Mouse (Mus musculus): ENCODE measurements at regions not wholly inside any gene's neighbourhood (a gene's known extent, or its start where the extent isn't known, plus 50 kb on each side); places are given as distances from the start of the nearest gene placed in this dataset.

DNA sequence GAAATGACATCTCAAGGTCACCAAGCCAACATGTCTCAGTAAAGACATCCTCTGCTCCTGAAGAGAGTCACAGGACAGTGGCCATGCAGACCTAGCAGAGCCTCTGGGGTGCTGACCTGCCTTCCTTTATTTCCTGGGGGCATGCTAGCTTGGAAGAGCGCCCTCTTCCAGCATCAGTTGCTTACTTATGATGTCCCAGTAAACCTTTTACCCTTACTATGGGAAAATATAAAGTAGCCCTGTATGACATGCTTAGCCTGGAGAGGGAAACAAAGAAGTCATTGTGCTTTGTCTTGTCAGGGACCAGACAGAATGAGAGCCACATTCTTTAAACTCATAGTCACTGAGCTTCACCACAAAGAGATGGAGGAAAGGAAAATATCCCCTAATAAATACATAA is 82.9 kb downstream of the Postn start:
- Histone ChIP-seq H3K4me2 (ENCODE audit: low read length) (no peak overlapping the region), H3K9me3 (replicated peaks; ENCODE audit: low read length) (no peaks in the 10 kb centered on the region), H3K9ac (ENCODE audit: low read depth, low read length) (no peak overlapping the region), H3K27me3 (ENCODE audit: insufficient read depth, low read length) (no peaks in the 10 kb centered on the region), H3K4me3 (replicated peaks; ENCODE audit: low read depth, low read length) (no peak overlapping the region), H3K27ac (no peak overlapping the region), H3K4me1 (replicated peaks; ENCODE audit: insufficient read depth, low read length) (no peaks in the 10 kb centered on the region), H3K36me3 (ENCODE audit: insufficient read depth, low read length) (no peaks in the 10 kb centered on the region)
- no peak for TF ChIP-seq CTCF (IDR thresholded peaks at IDR 0.05; ENCODE audit: low read depth)
- ATAC-seq (replicated peaks; ENCODE audit: low FRiP score, low read depth) (no peak), DNase-seq (ENCODE audit: low spot score) (no peak)
- 69% methylated on average over 1 of the region's 1 CpGs for WGBS

DNA sequence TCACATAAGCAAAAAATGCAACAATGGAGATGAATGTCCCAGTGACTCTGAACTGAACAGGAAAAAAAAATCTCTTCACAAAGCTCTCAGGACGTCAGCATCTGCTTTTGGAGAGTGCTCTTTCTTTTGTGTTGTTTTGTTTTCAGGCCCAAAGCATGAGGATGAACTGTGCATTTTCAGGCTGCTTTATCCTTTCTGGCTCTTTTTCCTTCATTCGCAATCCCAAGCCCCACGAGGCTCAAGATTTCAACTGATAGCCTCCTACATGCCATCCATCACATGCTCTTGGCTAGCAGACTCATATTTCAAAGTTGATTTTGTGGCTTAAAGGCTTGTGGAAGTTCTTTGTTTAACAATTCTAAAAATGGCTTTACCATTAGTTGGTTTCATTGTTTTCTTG is 86.0 kb downstream of the Postn start:
- no peaks in the 10 kb centered on the region for H3K27me3 ChIP-seq (ENCODE audit: insufficient read depth, low read length)
- DNase-seq (ENCODE audit: low spot score): no peak
- ATAC-seq (replicated peaks; ENCODE audit: low FRiP score, low read depth): no peak

DNA sequence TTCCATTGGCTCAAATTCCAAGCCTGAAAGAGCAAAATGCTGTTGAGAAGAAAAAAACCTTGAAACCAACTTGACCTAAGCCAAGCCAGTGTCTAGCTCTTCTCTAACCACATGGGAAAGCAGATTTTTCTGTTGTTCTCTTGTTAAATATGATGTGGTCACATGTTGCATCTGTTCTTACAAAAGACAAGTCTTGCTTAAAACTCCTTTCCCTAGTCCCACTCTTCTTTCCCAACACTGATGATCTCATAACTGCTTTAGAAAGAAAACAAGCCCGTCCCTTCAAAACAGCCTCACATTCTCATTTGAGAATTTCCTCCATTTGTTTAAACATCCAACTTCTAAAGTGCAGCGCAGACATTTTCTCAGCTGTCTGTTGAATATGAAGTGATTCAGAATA is 96.5 kb downstream of the Postn start:
- Histone ChIP-seq H3K4me1 (replicated peaks; ENCODE audit: insufficient read depth, low read length) (no peaks in the 10 kb centered on the region), H3K4me2 (ENCODE audit: low read length) (no peak overlapping the region), H3K4me3 (replicated peaks; ENCODE audit: low read depth, low read length) (no peak overlapping the region), H3K27me3 (ENCODE audit: insufficient read depth, low read length) (no peaks in the 10 kb centered on the region), H3K27ac (no peak overlapping the region), H3K9me3 (replicated peaks; ENCODE audit: low read length) (no peaks in the 10 kb centered on the region), H3K36me3 (ENCODE audit: insufficient read depth, low read length) (no peaks in the 10 kb centered on the region), H3K9ac (ENCODE audit: low read depth, low read length) (no peak overlapping the region)
- no peak for ATAC-seq (replicated peaks; ENCODE audit: low FRiP score, low read depth)
- WGBS: 85% methylated on average over 2 of the region's 2 CpGs
- TF ChIP-seq CTCF (IDR thresholded peaks at IDR 0.05; ENCODE audit: low read depth): no peak
- no peak for DNase-seq (ENCODE audit: low spot score)

More for the DNA sequence above, 86.0 kb downstream of the Postn start:
- WGBS: 14% methylated on average over 3 of the region's 3 CpGs
- Histone ChIP-seq H3K9me3 (replicated peaks; ENCODE audit: low read length) (no peaks in the 10 kb centered on the region), H3K36me3 (ENCODE audit: insufficient read depth, low read length) (no peaks in the 10 kb centered on the region), H3K4me3 (replicated peaks; ENCODE audit: low read depth, low read length) (no peak overlapping the region), H3K4me1 (replicated peaks; ENCODE audit: insufficient read depth, low read length) (no peaks in the 10 kb centered on the region), H3K9ac (ENCODE audit: low read depth, low read length) (no peak overlapping the region), H3K27ac (no peak overlapping the region), H3K4me2 (ENCODE audit: low read length) (no peak overlapping the region)
- TF ChIP-seq CTCF (IDR thresholded peaks at IDR 0.05; ENCODE audit: low read depth): no peak

DNA sequence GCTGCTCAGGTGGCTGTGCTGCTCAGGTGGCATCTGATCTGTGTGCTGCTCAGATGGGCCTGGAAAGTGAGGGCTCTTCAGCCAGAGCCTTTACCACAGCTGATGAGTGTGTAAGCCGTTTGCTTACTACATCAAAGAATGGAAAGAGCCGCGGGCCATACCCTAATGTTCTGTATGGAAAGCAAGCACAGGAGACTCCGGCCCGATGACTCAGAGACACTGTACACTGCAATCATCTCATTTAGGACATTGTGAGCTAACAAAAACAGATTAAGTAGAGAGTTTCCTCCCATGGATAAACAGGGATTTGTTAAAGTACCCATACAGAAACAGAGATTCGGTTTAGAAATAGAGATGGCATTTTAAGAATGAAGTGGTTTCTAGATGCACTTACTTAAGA is 100.5 kb downstream of the Postn start:
- Histone ChIP-seq H3K36me3 (ENCODE audit: insufficient read depth, low read length) (no peaks in the 10 kb centered on the region), H3K4me1 (replicated peaks; ENCODE audit: insufficient read depth, low read length) (no peaks in the 10 kb centered on the region), H3K4me2 (ENCODE audit: low read length) (no peak overlapping the region), H3K27ac (no peak overlapping the region), H3K4me3 (replicated peaks; ENCODE audit: low read depth, low read length) (no peak overlapping the region), H3K27me3 (ENCODE audit: insufficient read depth, low read length) (no peaks in the 10 kb centered on the region), H3K9ac (ENCODE audit: low read depth, low read length) (no peak overlapping the region), H3K9me3 (replicated peaks; ENCODE audit: low read length) (no peaks in the 10 kb centered on the region)
- no peak for DNase-seq (ENCODE audit: low spot score)
- 86% methylated on average over 6 of the region's 6 CpGs for WGBS
- TF ChIP-seq CTCF (IDR thresholded peaks at IDR 0.05; ENCODE audit: low read depth): no peak
- no peak for ATAC-seq (replicated peaks; ENCODE audit: low FRiP score, low read depth)

DNA sequence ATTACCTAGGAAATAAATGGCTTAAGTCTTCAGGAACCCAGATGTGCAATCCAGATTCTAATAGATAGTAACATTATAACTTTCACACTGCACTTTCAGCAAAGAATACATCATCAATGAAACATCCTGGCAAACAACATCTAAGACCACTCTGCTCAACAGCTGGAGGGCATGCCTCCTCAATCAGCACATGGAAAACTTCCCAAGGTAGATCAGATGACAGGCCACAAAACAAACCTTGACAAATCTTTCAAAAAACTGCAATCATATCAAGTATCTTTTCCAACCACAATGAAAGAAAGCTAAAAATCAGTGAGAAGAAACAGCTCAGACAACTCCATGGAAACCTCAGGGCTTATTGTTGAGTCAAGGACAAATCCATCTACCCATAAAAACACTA is 105.2 kb downstream of the Postn start:
- ATAC-seq (replicated peaks; ENCODE audit: low FRiP score, low read depth) (no peak), DNase-seq (ENCODE audit: low spot score) (no peak)
- Histone ChIP-seq H3K27me3 (ENCODE audit: insufficient read depth, low read length) (no peaks in the 10 kb centered on the region), H3K9me3 (replicated peaks; ENCODE audit: low read length) (no peaks in the 10 kb centered on the region), H3K27ac (no peak overlapping the region), H3K4me3 (replicated peaks; ENCODE audit: low read depth, low read length) (no peak overlapping the region), H3K36me3 (ENCODE audit: insufficient read depth, low read length) (no peaks in the 10 kb centered on the region), H3K9ac (ENCODE audit: low read depth, low read length) (no peak overlapping the region), H3K4me1 (replicated peaks; ENCODE audit: insufficient read depth, low read length) (no peaks in the 10 kb centered on the region), H3K4me2 (ENCODE audit: low read length) (no peak overlapping the region)
- no peak for TF ChIP-seq CTCF (IDR thresholded peaks at IDR 0.05; ENCODE audit: low read depth)

DNA sequence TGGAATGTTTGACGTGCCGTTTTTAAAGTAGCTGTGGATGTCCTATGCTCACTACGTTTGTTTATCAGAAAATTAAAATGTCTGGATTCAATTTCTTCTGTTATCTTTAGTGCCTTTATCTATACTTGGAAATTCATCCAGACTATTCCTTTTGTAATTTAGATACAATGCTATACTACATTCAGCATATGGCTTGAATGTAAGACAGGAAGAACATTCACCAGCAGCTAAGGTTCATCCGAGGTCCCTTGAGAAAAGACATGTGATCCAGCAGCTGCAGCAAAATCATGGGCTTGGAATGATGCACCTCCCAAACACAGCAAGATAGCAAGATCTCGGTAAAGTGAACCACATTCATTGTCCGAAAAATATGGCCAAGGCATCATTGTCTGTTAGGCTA is 113.3 kb downstream of the Postn start:
- H3K4me1 ChIP-seq (replicated peaks; ENCODE audit: insufficient read depth, low read length): no peaks in the 10 kb centered on the region
- DNase-seq (ENCODE audit: low spot score) (peak; percentile 40), ATAC-seq (replicated peaks; ENCODE audit: low FRiP score, low read depth) (no peak)
- H3K4me3 ChIP-seq (replicated peaks; ENCODE audit: low read depth, low read length): no peak overlapping the region
- no peak overlapping the region for H3K4me2 ChIP-seq (ENCODE audit: low read length)
- H3K27ac ChIP-seq: no peak overlapping the region
- 71% methylated on average over 6 of the region's 6 CpGs for WGBS
- H3K36me3 ChIP-seq (ENCODE audit: insufficient read depth, low read length): no peaks in the 10 kb centered on the region
- no peaks in the 10 kb centered on the region for H3K9me3 ChIP-seq (replicated peaks; ENCODE audit: low read length)
- no peak overlapping the region for H3K9ac ChIP-seq (ENCODE audit: low read depth, low read length)
- H3K27me3 ChIP-seq (ENCODE audit: insufficient read depth, low read length): no peaks in the 10 kb centered on the region
- no peak for TF ChIP-seq CTCF (IDR thresholded peaks at IDR 0.05; ENCODE audit: low read depth)

DNA sequence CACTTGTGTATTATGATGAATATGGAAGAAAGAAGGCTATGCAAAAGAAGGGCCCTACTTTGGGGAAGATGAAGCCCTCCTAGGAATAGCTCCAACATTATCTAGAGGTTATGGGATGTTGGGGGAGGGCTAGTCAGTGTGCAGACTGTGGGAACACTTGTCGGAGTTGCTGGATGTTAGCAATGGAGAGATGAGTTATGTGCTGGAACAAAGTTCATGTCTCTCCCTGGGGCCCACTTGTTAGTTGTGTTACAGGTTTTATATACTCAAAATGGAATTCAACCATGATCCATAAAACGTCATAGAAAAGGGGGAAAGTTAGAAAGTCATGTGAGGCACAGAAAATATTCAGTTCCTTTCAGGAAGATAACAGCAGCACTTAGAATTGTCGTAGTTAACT is 115.0 kb downstream of the Postn start:
- ATAC-seq (replicated peaks; ENCODE audit: low FRiP score, low read depth): no peak
- Histone ChIP-seq H3K9me3 (replicated peaks; ENCODE audit: low read length) (no peaks in the 10 kb centered on the region), H3K4me2 (ENCODE audit: low read length) (no peak overlapping the region), H3K9ac (ENCODE audit: low read depth, low read length) (no peak overlapping the region), H3K4me3 (replicated peaks; ENCODE audit: low read depth, low read length) (no peak overlapping the region), H3K36me3 (ENCODE audit: insufficient read depth, low read length) (no peaks in the 10 kb centered on the region), H3K4me1 (replicated peaks; ENCODE audit: insufficient read depth, low read length) (no peaks in the 10 kb centered on the region), H3K27me3 (ENCODE audit: insufficient read depth, low read length) (no peaks in the 10 kb centered on the region), H3K27ac (no peak overlapping the region)
- no peak for DNase-seq (ENCODE audit: low spot score)
- no peak for TF ChIP-seq CTCF (IDR thresholded peaks at IDR 0.05; ENCODE audit: low read depth)
- WGBS: 49% methylated on average over 3 of the region's 3 CpGs

All from kidney, postnatal 0 days (tissue).